Mouse (Mus musculus): Measurements from ENCODE around the gene Myd88.

The Myd88 gene

DNA sequence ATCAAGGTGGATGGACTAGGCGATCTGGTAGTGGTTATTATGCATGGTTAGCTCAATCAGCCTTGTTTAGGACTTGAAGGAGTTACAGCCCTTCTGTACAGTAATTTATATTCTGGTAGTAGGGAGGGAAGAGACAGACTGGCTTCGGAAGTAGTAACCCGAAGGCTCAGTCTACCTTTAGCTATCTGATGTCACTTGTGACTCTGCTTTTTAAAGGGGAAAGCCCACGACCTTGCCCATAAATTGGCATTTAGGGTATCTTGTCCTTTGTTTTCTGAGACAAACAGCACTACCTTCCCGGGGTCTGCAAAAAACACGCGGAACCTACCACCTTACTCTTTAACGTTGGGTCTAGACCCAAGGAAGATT is 1.0 kb downstream of the Myd88 start:
- DNase-seq (ENCODE audit: low spot score) = no peak

DNA sequence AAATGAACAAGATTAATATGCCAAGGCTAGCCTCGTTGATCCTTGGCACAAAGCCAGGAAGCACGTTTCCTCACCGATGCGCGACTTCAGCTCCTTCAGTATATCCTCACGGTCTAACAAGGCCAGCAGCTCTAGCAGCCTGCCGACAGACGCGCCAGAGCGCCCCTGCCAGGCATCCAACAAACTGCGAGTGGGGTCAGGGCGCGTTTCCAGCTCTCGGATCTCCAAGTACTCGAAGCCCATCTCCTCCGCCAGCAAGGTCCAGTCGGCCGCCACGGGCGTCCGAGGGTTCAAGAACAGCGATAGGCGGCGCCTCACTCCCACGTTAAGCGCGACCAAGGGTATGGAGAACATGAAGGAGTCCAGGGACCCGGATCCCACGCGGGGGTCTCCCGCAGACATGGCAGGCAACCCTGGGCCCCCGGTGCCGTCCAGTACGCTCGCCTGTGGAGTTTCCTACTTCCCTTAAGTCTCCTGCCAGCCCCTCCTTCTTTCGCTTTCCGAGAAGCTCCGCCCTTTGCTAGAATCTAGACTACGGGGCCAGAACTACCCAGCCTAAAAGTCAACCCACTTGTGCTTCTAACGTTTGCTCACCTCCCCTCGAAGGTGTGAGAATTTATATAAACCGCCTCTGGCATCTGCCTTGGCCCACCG is 1.5 kb downstream of the Myd88 start, which contains the start of gene Acaa1a:
Gene Acaa1a (plus strand): TSS at position 119 of the 654 bp plus-strand sequence.
- DNase-seq (ENCODE audit: low spot score) = peak; percentile 69

DNA sequence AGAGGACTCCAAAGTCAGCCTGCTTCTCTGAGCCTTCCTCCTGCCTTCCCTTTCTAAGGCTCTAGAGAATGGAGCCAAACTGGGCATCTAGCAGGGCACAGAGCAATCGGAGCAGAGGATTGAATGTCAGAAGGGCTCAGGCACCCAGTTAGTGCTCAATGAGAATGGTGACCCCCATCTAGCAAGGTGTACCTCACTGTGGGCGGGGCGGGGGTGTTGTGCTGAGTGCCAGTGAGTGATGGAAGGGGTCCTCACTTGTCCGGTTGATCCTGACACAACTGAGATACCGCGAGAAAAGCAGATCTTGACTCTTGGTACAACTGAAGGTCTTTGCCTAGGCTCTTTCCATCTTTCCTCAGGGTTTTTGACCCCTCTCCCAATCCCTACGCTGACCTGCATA is 2.1 kb downstream of the Myd88 start:
- no peak for DNase-seq (ENCODE audit: low spot score)

GRCm38 (mm10) chr9:119338350-119338749 is 2.9 kb downstream of the Myd88 start:
- DNase-seq (ENCODE audit: low spot score) = no peak

- DNase-seq (ENCODE audit: low spot score) = no peak
These were observed 3.4 kb downstream of the Myd88 start for GRCm38 (mm10) chr9:119337842-119338241.

GRCm38 (mm10) chr9:119335571-119335970 is 5.6 kb downstream of the Myd88 start:
- DNase-seq (ENCODE audit: low spot score) = no peak

- DNase-seq (ENCODE audit: low spot score) = no peak
These were observed 6.4 kb downstream of the Myd88 start for GRCm38 (mm10) chr9:119334834-119335233.

- peak; percentile 32 for DNase-seq (ENCODE audit: low spot score)
These were observed 6.9 kb downstream of the Myd88 start for GRCm38 (mm10) chr9:119334324-119334723.

GRCm38 (mm10) chr9:119330186-119330963 is 10.8 kb downstream of the Myd88 start:
- no peak for DNase-seq (ENCODE audit: low spot score)

GRCm38 (mm10) chr9:119328488-119328887 is 12.7 kb downstream of the Myd88 start:
- DNase-seq (ENCODE audit: low spot score) = no peak

GRCm38 (mm10) chr9:119324130-119324529 is 17.1 kb downstream of the Myd88 start:
- DNase-seq (ENCODE audit: low spot score) = no peak

DNA sequence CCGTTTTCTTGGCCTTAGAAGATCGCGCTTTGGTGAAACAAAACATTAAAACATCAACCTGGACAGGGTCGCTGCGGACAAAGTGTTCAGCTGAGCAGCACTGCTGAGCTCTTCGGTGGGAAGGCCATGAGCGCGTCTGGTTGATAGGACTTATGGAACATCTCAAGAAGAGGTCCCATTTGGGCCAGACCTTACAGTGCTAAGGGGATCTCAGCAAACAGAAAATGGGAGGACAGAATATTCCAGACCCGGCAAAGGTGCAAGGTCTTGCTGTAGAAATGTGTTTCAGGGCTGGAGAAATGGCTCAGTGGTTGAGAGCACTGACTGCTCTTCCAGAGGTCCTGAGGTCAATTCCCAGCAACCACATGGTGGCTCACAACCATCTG is 18.0 kb downstream of the Myd88 start:
- DNase-seq (ENCODE audit: low spot score) = no peak

- DNase-seq (ENCODE audit: low spot score) = peak; percentile 98
These were observed 18.6 kb downstream of the Myd88 start, which contains the start of gene Oxsr1 for GRCm38 (mm10) chr9:119322289-119323259. Gene Oxsr1, minus strand, starts transcription at chr9:119322427.

DNA sequence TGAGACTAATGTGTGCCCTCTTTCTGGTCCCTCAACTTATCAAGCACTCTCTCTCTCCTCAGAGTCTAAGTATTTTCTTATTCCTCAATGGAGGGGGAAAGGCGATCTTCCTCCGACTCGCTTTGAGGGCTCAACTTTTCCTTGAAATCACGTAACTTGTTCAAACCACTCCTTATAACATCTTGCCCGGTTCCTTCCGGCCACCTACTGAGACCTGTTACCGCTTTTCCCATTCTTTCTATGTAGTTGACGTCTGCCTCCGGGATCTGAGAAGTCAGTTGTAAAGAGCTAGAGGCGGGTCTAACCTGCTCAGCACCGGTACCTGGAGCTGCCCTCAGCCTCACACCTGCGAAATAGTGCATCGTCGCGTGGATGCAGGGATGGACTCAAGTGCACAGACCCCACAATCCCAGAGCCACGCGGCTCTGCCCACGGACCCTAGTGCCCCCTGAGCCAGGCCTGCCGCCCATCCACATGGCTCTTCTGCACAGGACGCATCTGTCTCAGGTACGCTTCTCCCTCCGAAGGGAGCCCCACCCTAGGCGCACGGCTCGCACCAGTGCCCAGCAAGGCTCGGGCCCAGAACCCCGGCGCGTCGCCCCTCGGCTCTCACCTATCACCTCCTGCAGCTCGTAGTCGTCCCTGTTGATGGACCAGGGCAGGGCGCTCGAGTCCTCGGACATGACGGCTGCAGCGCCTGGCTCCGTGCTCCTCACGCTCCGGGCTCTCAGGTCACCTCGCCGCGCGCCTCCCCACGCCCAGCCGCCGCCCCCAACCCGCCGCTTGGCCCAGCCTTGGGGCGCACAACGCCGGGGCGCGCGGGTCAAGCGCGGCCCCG is 19.6 kb downstream of the Myd88 start:
- DNase-seq (ENCODE audit: low spot score) = no peak

DNA sequence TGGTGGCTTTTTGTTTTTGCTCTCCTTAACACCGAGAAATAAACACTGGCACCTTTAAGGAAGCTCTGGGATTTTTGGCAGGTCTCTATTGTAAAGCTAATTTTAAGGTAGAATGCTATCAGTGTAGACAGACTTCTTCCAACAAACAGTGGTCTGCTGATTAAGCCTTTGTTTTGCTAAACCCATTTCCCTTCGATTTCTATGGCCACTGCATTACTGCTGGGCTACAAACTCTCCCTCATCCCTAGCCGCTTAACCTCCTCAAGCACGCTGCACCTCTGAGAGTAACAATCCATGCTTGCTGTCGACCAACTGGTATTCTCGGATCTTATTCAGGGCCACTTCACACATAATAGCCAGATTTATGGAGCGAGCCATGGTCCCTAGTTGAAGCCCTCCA is 20.3 kb downstream of the Myd88 start:
- no peak for DNase-seq (ENCODE audit: low spot score)

- DNase-seq (ENCODE audit: low spot score) = no peak
These were observed 20.8 kb downstream of the Myd88 start for GRCm38 (mm10) chr9:119320446-119320845.

- DNase-seq (ENCODE audit: low spot score) = no peak
These were observed 22.3 kb downstream of the Myd88 start for GRCm38 (mm10) chr9:119318891-119319290.

DNA sequence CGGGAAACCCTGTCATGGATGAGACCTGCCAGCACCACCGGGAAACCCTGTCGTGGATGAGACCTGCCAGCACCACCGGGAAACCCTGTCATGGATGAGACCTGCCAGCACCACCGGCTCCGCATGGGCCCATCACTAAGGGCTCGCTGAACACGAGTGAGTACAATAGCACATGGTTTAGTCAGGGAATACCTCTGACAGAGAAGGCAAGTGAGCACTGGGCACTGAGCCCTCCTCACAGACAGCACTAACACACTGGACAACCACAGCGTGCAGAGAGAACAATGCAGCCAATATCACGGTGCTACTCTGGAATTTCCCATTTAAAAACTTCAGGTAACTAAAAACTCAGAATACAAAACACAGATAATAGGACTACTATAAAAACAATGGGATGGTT is 28.1 kb downstream of the Myd88 start:
- no peak for DNase-seq (ENCODE audit: low spot score)

- no peak for DNase-seq (ENCODE audit: low spot score)
These were observed 32.1 kb downstream of the Myd88 start for GRCm38 (mm10) chr9:119309067-119309466.

DNA sequence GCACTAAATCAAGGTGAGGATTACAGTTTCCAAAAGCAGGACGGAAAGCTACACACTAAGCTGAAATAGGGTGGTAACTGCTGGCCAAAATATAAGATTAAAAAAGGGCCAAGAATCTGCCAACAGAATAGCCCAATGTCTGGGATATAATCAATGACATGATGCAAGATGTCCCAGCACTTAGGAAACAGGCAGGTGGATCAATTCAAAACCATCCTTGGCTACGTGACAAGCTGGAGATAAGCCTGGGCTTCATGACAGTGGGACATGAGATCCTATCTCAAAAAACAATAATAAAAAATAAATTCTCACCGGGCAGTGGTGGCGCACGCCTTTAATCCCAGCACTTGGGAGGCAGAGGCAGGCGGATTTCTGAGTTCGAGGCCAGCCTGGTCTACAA is 35.3 kb downstream of the Myd88 start:
- no peak for DNase-seq (ENCODE audit: low spot score)

DNA sequence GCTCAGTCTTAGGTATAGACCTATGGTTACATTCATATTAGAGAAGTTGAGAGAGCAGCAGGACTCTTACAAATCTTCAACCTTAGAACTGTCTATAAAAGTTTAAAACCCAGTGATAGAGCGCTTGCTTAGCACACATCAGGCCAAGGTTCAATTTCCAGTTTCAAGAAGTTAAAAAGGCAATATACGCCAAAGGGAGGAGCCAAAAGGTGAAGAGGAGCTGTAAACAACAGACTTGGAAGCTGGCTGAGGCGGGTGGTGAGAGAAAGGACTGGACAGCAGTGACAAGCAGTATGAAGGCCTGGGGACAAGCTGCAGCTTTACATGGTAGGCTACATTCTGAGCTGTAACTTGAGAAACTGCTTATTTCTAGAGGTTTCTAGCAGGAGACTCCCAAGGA is 42.6 kb downstream of the Myd88 start:
- DNase-seq (ENCODE audit: low spot score) = no peak

DNA sequence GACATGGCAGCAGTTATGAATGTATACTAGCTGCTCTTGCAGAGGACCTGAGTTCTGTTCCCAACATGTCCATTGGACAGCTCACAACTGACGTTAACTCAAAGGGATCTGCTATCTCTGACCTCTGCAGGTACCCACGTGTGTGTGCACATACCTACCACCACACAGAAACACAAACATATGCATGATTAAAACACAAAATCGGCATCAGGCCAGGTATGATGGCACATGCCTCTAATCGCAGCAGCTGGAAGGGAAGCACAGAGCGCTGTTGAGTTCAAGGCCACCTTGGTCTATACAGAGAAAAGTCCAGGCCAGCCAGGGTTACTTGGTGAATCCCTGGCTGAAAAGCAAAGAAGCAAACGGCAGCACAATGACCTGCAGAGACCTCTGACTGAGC is 43.5 kb downstream of the Myd88 start:
- DNase-seq (ENCODE audit: low spot score) = no peak

All from T-cell, adult 2 months (primary cell).